Mouse (Mus musculus): Measurements from ENCODE around the gene Gm20708.

GRCm38 (mm10) chr11:117834086-117834485 is 24.6 kb downstream of the Gm20708 start:
- TF ChIP-seq CTCF (IDR thresholded peaks at IDR 0.05; ENCODE audit: extremely low read depth, insufficient read depth, insufficient read length, insufficient replicate concordance) (no peak), POLR2A (IDR thresholded peaks at IDR 0.05; ENCODE audit: low read depth, low read length) (no peak)

Data from spleen, adult 2 months (tissue).